ENCODE assay signal across 21 mouse cellular contexts in genomic region chr5:77141336-77141735, GRCm38 (mm10). TPM values are rescaled to one million over a fixed set of nuclear protein-coding genes. Genes with fewer than 3 reads are reported as not detected.
DNase-seq lines count a peak whose midpoint lies in the region; ATAC-seq lines count a peak whose summit lies in the region.
"Had no signal": no experiment of that assay in that cellular context is flagged by ENCODE, and none has a peak within 500 bp of the region (broad histone marks: within the 10 kb centered on the region; RNA-seq: fewer than 3 reads in every experiment).

No protein-coding gene starts in this region.

- H3K9ac ChIP-seq in kidney, embryonic 15.5 days, result no peak overlapping the region
- H3K9ac ChIP-seq in limb, embryonic 11.5 days (ENCODE audit: low read length), result no peak overlapping the region
- no peak overlapping the region for H3K9ac ChIP-seq in limb, embryonic 13.5 days
- H3K9ac ChIP-seq: embryonic facial prominence, embryonic 15.5 days; heart, embryonic 12.5 days; hindbrain, embryonic 14.5 days had no signal

- H3K27ac ChIP-seq in kidney, embryonic 15.5 days, result peak overlapping the region; percentile 61
- H3K27ac ChIP-seq in limb, embryonic 11.5 days (replicated peaks; ENCODE audit: low read depth, low read length), result no peak overlapping the region
- no peak overlapping the region for H3K27ac ChIP-seq in limb, embryonic 10.5 days
- no peak overlapping the region for H3K27ac ChIP-seq in limb, embryonic 13.5 days
- H3K27ac ChIP-seq: embryonic facial prominence, embryonic 15.5 days; forebrain, embryonic 10.5 days; heart, adult 2 months; hindbrain, embryonic 10.5 days; hindbrain, embryonic 14.5 days had no signal

- no peak overlapping the region for H3K4me3 ChIP-seq in kidney, embryonic 15.5 days (replicated peaks)
- no peak overlapping the region for H3K4me3 ChIP-seq in limb, embryonic 11.5 days (ENCODE audit: low read depth, low read length)
- no peak overlapping the region for H3K4me3 ChIP-seq in limb, embryonic 10.5 days
- no peak overlapping the region for H3K4me3 ChIP-seq in limb, embryonic 13.5 days
- H3K4me3 ChIP-seq: embryonic facial prominence, embryonic 15.5 days; erythroblast, embryonic 14.5 days; forebrain, embryonic 10.5 days; heart, adult 2 months; heart, embryonic 12.5 days; hindbrain, embryonic 10.5 days had no signal

- H3K9me3 ChIP-seq in kidney, embryonic 15.5 days (replicated peaks), result no peaks in the 10 kb centered on the region
- no peaks in the 10 kb centered on the region for H3K9me3 ChIP-seq in limb, embryonic 11.5 days (ENCODE audit: control insufficient read depth, low read length)
- no peaks in the 10 kb centered on the region for H3K9me3 ChIP-seq in limb, embryonic 10.5 days (replicated peaks)
- H3K9me3 ChIP-seq in limb, embryonic 13.5 days, result no peaks in the 10 kb centered on the region
- H3K9me3 ChIP-seq: embryonic facial prominence, embryonic 15.5 days; forebrain, embryonic 10.5 days; heart, embryonic 12.5 days; hindbrain, embryonic 10.5 days had no signal

- no peak overlapping the region for H3K4me2 ChIP-seq in kidney, embryonic 15.5 days
- H3K4me2 ChIP-seq in limb, embryonic 11.5 days (ENCODE audit: low read depth, severe bottlenecking), result no peak overlapping the region
- H3K4me2 ChIP-seq in limb, embryonic 13.5 days (replicated peaks), result no peak overlapping the region
- H3K4me2 ChIP-seq: embryonic facial prominence, embryonic 15.5 days; heart, embryonic 12.5 days; hindbrain, embryonic 14.5 days had no signal

- H3K27me3 ChIP-seq in kidney, embryonic 15.5 days, result no peaks in the 10 kb centered on the region
- no peaks in the 10 kb centered on the region for H3K27me3 ChIP-seq in limb, embryonic 11.5 days (ENCODE audit: control insufficient read depth, insufficient read depth, low read length)
- no peaks in the 10 kb centered on the region for H3K27me3 ChIP-seq in limb, embryonic 10.5 days (ENCODE audit: low read depth, poor library complexity, severe bottlenecking)
- no peaks in the 10 kb centered on the region for H3K27me3 ChIP-seq in limb, embryonic 13.5 days
- H3K27me3 ChIP-seq: embryonic facial prominence, embryonic 15.5 days had no signal

- H3K36me3 ChIP-seq in kidney, embryonic 15.5 days, result no peaks in the 10 kb centered on the region
- H3K36me3 ChIP-seq in limb, embryonic 11.5 days (ENCODE audit: control insufficient read depth, insufficient read depth, low read length), result no peaks in the 10 kb centered on the region
- H3K36me3 ChIP-seq in limb, embryonic 10.5 days, result no peaks in the 10 kb centered on the region
- no peaks in the 10 kb centered on the region for H3K36me3 ChIP-seq in limb, embryonic 13.5 days
- H3K36me3 ChIP-seq: embryonic facial prominence, embryonic 15.5 days; forebrain, embryonic 10.5 days; heart, embryonic 12.5 days; hindbrain, embryonic 10.5 days had no signal

- WGBS in kidney, embryonic 15.5 days, result 35% methylated on average over 7 of the region's 7 CpGs
- WGBS in limb, embryonic 11.5 days, result 34% methylated on average over 7 of the region's 7 CpGs
- 66% methylated on average over 7 of the region's 7 CpGs for WGBS in limb, embryonic 10.5 days
- WGBS in limb, embryonic 13.5 days, result 22% methylated on average over 7 of the region's 7 CpGs

- peaks cover 18% of the 10 kb centered on the region for H3K4me1 ChIP-seq in kidney, embryonic 15.5 days
- H3K4me1 ChIP-seq in limb, embryonic 11.5 days (ENCODE audit: control insufficient read depth, insufficient read depth, low read length), result 0 out of 2 replicates have a peak, but pooled peaks cover 5% of the 10 kb centered on the region
- peaks cover 24% of the 10 kb centered on the region for H3K4me1 ChIP-seq in limb, embryonic 10.5 days
- peaks cover 31% of the 10 kb centered on the region for H3K4me1 ChIP-seq in limb, embryonic 13.5 days

- ATAC-seq in kidney, embryonic 15.5 days (replicated peaks; ENCODE audit: low FRiP score), result 0 out of 2 replicates have a peak, but pooled peaks have one; percentile 6
- no peak for ATAC-seq in limb, embryonic 11.5 days (ENCODE audit: insufficient number of reproducible peaks, low FRiP score, low TSS enrichment, low read depth)
- 0 out of 2 replicates have a peak, but pooled peaks have one; percentile 46 for ATAC-seq in limb, embryonic 13.5 days (ENCODE audit: low FRiP score, low read depth)
- ATAC-seq: forebrain, embryonic 14.5 days had no signal

- DNase-seq in kidney, adult 9 months, result no peak
- peak; percentile 32 for DNase-seq in limb, embryonic 11.5 days (ENCODE audit: low spot score)
- no peak for DNase-seq in limb, embryonic 10.5 days (ENCODE audit: low spot score)
- DNase-seq in spleen, postnatal 4 days (ENCODE audit: low spot score in 2 of 2), result no peak
- no peak for DNase-seq in frontal cortex, postnatal 10 days (ENCODE audit: low spot score in 2 of 2)
- DNase-seq: adrenal gland, adult 8-10 months; adrenal gland, postnatal 36 days; cerebellum, adult 2 months; cerebellum, postnatal 14 days; embryo, embryonic 11 days; gastrocnemius, postnatal 14 days; heart, adult 2 months had no signal

RNA-seq across cellular contexts. Expression of gene Hopx, which starts 26.4 kb away (rescaled TPM):
- 1.0 and 1.7 TPM in 2 replicates for polyA plus RNA-seq in kidney, embryonic 15.5 days (2015; fragmentation: Nextera tagmentation; extraction: Ambion mirVana)
- polyA plus RNA-seq in limb, embryonic 11.5 days (2014; fragmentation: Nextera tagmentation; extraction: Ambion mirVana), result 0.13 and 0.34 TPM in 2 replicates
- polyA plus RNA-seq in limb, embryonic 10.5 days (2016; fragmentation: Nextera tagmentation; extraction: Ambion mirVana), result not detected in 2 replicates
- polyA plus RNA-seq in limb, embryonic 13.5 days (2015; fragmentation: Nextera tagmentation; extraction: Ambion mirVana), result 0.45 and 0.68 TPM in 2 replicates
